Mouse (Mus musculus): ENCODE measurements around the gene Cgnl1. TPM values are rescaled to one million over a fixed set of nuclear protein-coding genes. Genes with fewer than 3 reads are reported as not detected.

Cgnl1 gene
- total and polyA plus RNA-seq, 3 experiments: 0.03 TPM; not detected in 2

- Histone ChIP-seq H3K4me3 (replicated peaks in 1 of 3; ENCODE audit: low read depth in 2 of 3, low read length in 2 of 3, poor library complexity in 1 of 3) (no peak overlapping the region), H3K9me3 (replicated peaks; ENCODE audit: low read length) (no peaks in the 10 kb centered on the region), H3K79me2 (replicated peaks; ENCODE audit: control insufficient read depth, extremely low read depth, insufficient read depth, poor library complexity, severe bottlenecking) (no peaks in the 10 kb centered on the region), H3K4me2 (ENCODE audit: insufficient read depth, low read depth, poor library complexity, severe bottlenecking) (no peak overlapping the region), H3K27me3 (replicated peaks) (no peaks in the 10 kb centered on the region), H3K27ac (ENCODE audit: insufficient read depth, low read depth) (no peak overlapping the region), H3K36me3 (replicated peaks in 1 of 2; ENCODE audit: control insufficient read depth in 1 of 2, insufficient read depth in 1 of 2, low read length in 1 of 2) (no peaks in the 10 kb centered on the region), H3K4me1 (ENCODE audit: control insufficient read depth in 1 of 2, insufficient read depth in 2 of 2) (peaks cover 2 to 6% of the 10 kb centered on the region in 2 experiments; a peak in 1 of 4 replicates), H3K9ac (ENCODE audit: insufficient read depth, low read depth) (no peak overlapping the region)
- dilution Hi-C loops (cut with MboI; ENCODE audit: extremely low pct_ligation_motif_present, extremely low pct_unique_long_range_greater_than_20kb, low sequenced_read_pairs) (no loop called here), in situ Hi-C loops (cut with MboI; ENCODE audit: low pct_ligation_motif_present, low pct_unique_long_range_greater_than_20kb, low sequenced_read_pairs) (no loop called here)
- no peak for TF ChIP-seq UBTF (IDR thresholded peaks at IDR 0.05; ENCODE audit: low read depth, low read length)
- no peak for TF ChIP-seq MAX (IDR thresholded peaks at IDR 0.05; ENCODE audit: low read length)
- TF ChIP-seq EP300 (IDR thresholded peaks at IDR 0.05; ENCODE audit: low read length): no peak
- TF ChIP-seq ETS1 (conservative IDR thresholded peaks at IDR 0.05; ENCODE audit: low read depth, low read length): no peak
- TF ChIP-seq MYC (IDR thresholded peaks at IDR 0.05; ENCODE audit: low read depth, low read length): no peak
- TF ChIP-seq POLR2AphosphoS2 (IDR thresholded peaks at IDR 0.05; ENCODE audit: low read depth, low read length): no peak
- no peak for DNase-seq (ENCODE audit: extremely low read depth)
These were observed 76.3 kb downstream of the Cgnl1 start for GRCm38 (mm10) chr9:71695133-71695532.

GRCm38 (mm10) chr9:71694223-71694622, 77.2 kb downstream of the Cgnl1 start:
- Histone ChIP-seq H3K9ac (ENCODE audit: insufficient read depth, low read depth) (no peak overlapping the region), H3K36me3 (replicated peaks in 1 of 2; ENCODE audit: control insufficient read depth in 1 of 2, insufficient read depth in 1 of 2, low read length in 1 of 2) (no peaks in the 10 kb centered on the region), H3K9me3 (replicated peaks; ENCODE audit: low read length) (no peaks in the 10 kb centered on the region), H3K27ac (ENCODE audit: insufficient read depth, low read depth) (no peak overlapping the region), H3K4me3 (replicated peaks in 1 of 3; ENCODE audit: low read depth in 2 of 3, low read length in 2 of 3, poor library complexity in 1 of 3) (no peak overlapping the region), H3K79me2 (replicated peaks; ENCODE audit: control insufficient read depth, extremely low read depth, insufficient read depth, poor library complexity, severe bottlenecking) (no peaks in the 10 kb centered on the region), H3K4me2 (ENCODE audit: insufficient read depth, low read depth, poor library complexity, severe bottlenecking) (no peak overlapping the region), H3K27me3 (replicated peaks) (no peaks in the 10 kb centered on the region), H3K4me1 (ENCODE audit: control insufficient read depth in 1 of 2, insufficient read depth in 2 of 2) (peaks cover 2 to 6% of the 10 kb centered on the region in 2 experiments; a peak in 1 of 4 replicates)
- dilution Hi-C loops (cut with MboI; ENCODE audit: extremely low pct_ligation_motif_present, extremely low pct_unique_long_range_greater_than_20kb, low sequenced_read_pairs) (no loop called here), in situ Hi-C loops (cut with MboI; ENCODE audit: low pct_ligation_motif_present, low pct_unique_long_range_greater_than_20kb, low sequenced_read_pairs) (no loop called here)
- no peak for TF ChIP-seq EP300 (IDR thresholded peaks at IDR 0.05; ENCODE audit: low read length)
- TF ChIP-seq ELF1 (IDR thresholded peaks at IDR 0.05; ENCODE audit: low read depth, low read length): no peak
- no peak for TF ChIP-seq CHD2 (IDR thresholded peaks at IDR 0.05; ENCODE audit: low read length)
- TF ChIP-seq RAD21 (IDR thresholded peaks at IDR 0.05; ENCODE audit: low read depth, low read length): no peak
- TF ChIP-seq PAX5 (IDR thresholded peaks at IDR 0.05; ENCODE audit: low read length): no peak
- TF ChIP-seq SIN3A (IDR thresholded peaks at IDR 0.05; ENCODE audit: low read length): no peak
- no peak for TF ChIP-seq ZNF384 (IDR thresholded peaks at IDR 0.05; ENCODE audit: low read depth, low read length)
- no peak for TF ChIP-seq HCFC1 (IDR thresholded peaks at IDR 0.05; ENCODE audit: low read depth, low read length)
- no peak for TF ChIP-seq TCF12 (IDR thresholded peaks at IDR 0.05; ENCODE audit: low read depth, low read length)
- no peak for TF ChIP-seq MXI1 (IDR thresholded peaks at IDR 0.05; ENCODE audit: low read depth, low read length)
- no peak for TF ChIP-seq MYC (IDR thresholded peaks at IDR 0.05; ENCODE audit: low read depth, low read length)
- no peak for TF ChIP-seq POLR2A (IDR thresholded peaks at IDR 0.05; ENCODE audit: low read depth, low read length)
- TF ChIP-seq MEF2A (IDR thresholded peaks at IDR 0.05; ENCODE audit: borderline replicate concordance, low read depth, low read length): no peak
- no peak for TF ChIP-seq ZKSCAN1 (IDR thresholded peaks at IDR 0.05; ENCODE audit: borderline replicate concordance, low read depth, low read length)
- TF ChIP-seq ZC3H11A (IDR thresholded peaks at IDR 0.05; ENCODE audit: low read depth, low read length): no peak
- TF ChIP-seq BHLHE40 (IDR thresholded peaks at IDR 0.05; ENCODE audit: low read depth, low read length): no peak
- no peak for DNase-seq (ENCODE audit: extremely low read depth)
